Mouse (Mus musculus) CH12.LX (cell line): ENCODE results near the gene Ankrd28.

Experiments
- CTCF ChIP-seq, 2 experiments: IDR thresholded peaks in 1 of 2; conservative IDR thresholded peaks in 1 of 2; 2 replicates each; pipeline ENCODE4 v1.5.1; 2011 to 2012; ENCODE audit warnings: low read depth in 2 of 2, low read length in 2 of 2, improper control_type of control experiment in 1 of 2, inconsistent platforms in 1 of 2, mild to moderate bottlenecking in 1 of 2, moderate library complexity in 1 of 2
- E2F4 ChIP-seq: IDR thresholded peaks from 2 replicates; pipeline ENCODE4 v1.6.1; 2011; ENCODE audit warnings: low read depth, low read length, improper control_type of control experiment; ENCODE audit not compliant: insufficient replicate concordance
- POLR2A ChIP-seq: IDR thresholded peaks from 2 replicates; pipeline ENCODE4 v1.6.1; 2011; ENCODE audit warnings: low read depth, mild to moderate bottlenecking, improper control_type of control experiment, low read length
- USF2 ChIP-seq: conservative IDR thresholded peaks from 2 replicates; pipeline ENCODE4 v1.6.1; 2011; ENCODE audit warnings: low read depth, low read length, improper control_type of control experiment
- ZKSCAN1 ChIP-seq: IDR thresholded peaks from 2 replicates; pipeline ENCODE4 v1.6.1; 2012; ENCODE audit warnings: low read depth, inconsistent platforms, low read length, improper control_type of control experiment, borderline replicate concordance

DNA sequence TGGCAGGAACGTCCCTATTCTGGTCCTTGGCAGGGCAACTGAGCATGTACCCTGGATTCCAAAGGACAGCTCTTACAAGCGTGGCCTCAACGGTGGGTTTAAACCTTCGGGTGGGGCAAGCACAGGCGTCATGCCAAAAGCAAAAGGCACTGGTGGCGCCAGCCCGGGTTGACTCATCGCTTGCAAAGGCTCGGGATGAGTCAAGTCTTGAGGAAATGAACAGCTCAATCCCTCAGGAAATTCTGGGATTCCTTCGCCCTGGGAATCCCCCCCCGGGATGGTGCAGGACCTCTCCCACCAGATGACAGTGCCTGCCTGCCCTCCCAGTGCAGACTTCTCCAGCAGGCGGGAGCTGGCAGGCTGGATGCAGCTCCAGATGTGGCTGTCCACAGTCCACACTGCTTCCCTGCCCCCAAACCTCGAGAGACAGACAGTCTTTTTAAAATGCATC is 161.3 kb downstream of the Ankrd28 start:
- TF ChIP-seq ZKSCAN1 = no peak
- no peak for TF ChIP-seq E2F4
- TF ChIP-seq USF2 = no peak
- no peak for TF ChIP-seq POLR2A
- TF ChIP-seq CTCF (conservative IDR thresholded peaks at IDR 0.05 in 1 of 2, IDR thresholded peaks at IDR 0.05 in 1 of 2; ENCODE audit: low read depth in 2 of 2, low read length in 2 of 2) = no peak
